Mouse (Mus musculus) liver, embryonic 13.5 days (tissue): ENCODE measurements around the gene Stard13. TPM values are rescaled to one million over a fixed set of nuclear protein-coding genes. Genes with fewer than 3 reads are reported as not detected.
A peak's percentile ranks its signal among the peaks of the same experiment; 100 is the strongest.

ENCODE experiments used
- ATAC-seq: fragments of 200-750 bp; cut with Nextera tagmentation; 2 replicates; pipeline ENCODE4 v1.8.0; 2017; ENCODE audit warnings: low read depth, mild to moderate bottlenecking, moderate number of reproducible peaks, moderate library complexity
- DNase-seq: peaks from one replicate; pipeline ENCODE4 v3.0.0; 2022
- H3K27ac ChIP-seq: fragments of 300-500 bp; sonication (generic); 2 replicates; pipeline ENCODE4 v1.5.1; 2015; ENCODE audit warnings: moderate library complexity, mild to moderate bottlenecking, inconsistent platforms
- H3K27me3 ChIP-seq: fragments of 300-500 bp; sonication (generic); 2 replicates; pipeline ENCODE4 v1.6.1; 2015; ENCODE audit warnings: mild to moderate bottlenecking, inconsistent platforms
- H3K36me3 ChIP-seq: fragments of 300-500 bp; sonication (generic); 2 replicates; pipeline ENCODE4 v1.6.1; 2015; ENCODE audit warnings: mild to moderate bottlenecking, inconsistent platforms
- H3K4me1 ChIP-seq: fragments of 300-500 bp; sonication (generic); replicated peaks from 2 replicates; pipeline ENCODE4 v1.6.1; 2015; ENCODE audit warnings: inconsistent platforms
- H3K4me2 ChIP-seq: fragments of 300-500 bp; sonication (generic); 2 replicates; pipeline ENCODE4 v1.6.1; 2015; ENCODE audit warnings: inconsistent platforms, mild to moderate bottlenecking, moderate library complexity
- H3K4me3 ChIP-seq: fragments of 300-500 bp; sonication (generic); replicated peaks from 2 replicates; pipeline ENCODE4 v1.5.1; 2015; ENCODE audit warnings: mild to moderate bottlenecking, inconsistent platforms
- H3K9ac ChIP-seq: fragments of 300-500 bp; sonication (generic); 2 replicates; pipeline ENCODE4 v1.6.1; 2015; ENCODE audit warnings: mild to moderate bottlenecking, inconsistent platforms
- H3K9me3 ChIP-seq: fragments of 300-500 bp; sonication (generic); replicated peaks from 2 replicates; pipeline ENCODE4 v1.6.1; 2016; ENCODE audit warnings: inconsistent platforms
- WGBS: fragments of 180-500 bp; shearing (Covaris S2); methylation state at CpG from one replicate; pipeline ENCODE4 v1.1.7; 2015; ENCODE audit not compliant: insufficient replicate concordance; 5-methylcytosine and 5-hydroxymethylcytosine counted together
- polyA plus RNA-seq: library from polyadenylated mRNA; unstranded; fragments of >200 nt; fragmentation: Nextera tagmentation; extraction: Ambion mirVana; gene quantifications from 2 replicates; pipeline ENCODE4 v1.2.1, GENCODE M21; 2015

Stard13 gene
- polyA plus RNA-seq, 1 experiment from 2014 or later = 1.2 TPM

- ATAC-seq (no peak), DNase-seq (no peak)
- Histone ChIP-seq H3K27ac (no peak overlapping the region), H3K27me3 (no peaks in the 10 kb centered on the region), H3K9ac (no peak overlapping the region), H3K9me3 (no peaks in the 10 kb centered on the region), H3K4me1 (peaks cover 16% of the 10 kb centered on the region), H3K36me3 (no peaks in the 10 kb centered on the region), H3K4me3 (no peak overlapping the region), H3K4me2 (no peak overlapping the region)
- WGBS = 70% methylated on average over 1 of the region's 1 CpGs
Observed at GRCm38 (mm10) chr5:151155247-151155646, 78.4 kb downstream of the Stard13 start.

- H3K9me3 ChIP-seq = no peaks in the 10 kb centered on the region
- no peak overlapping the region for H3K4me3 ChIP-seq
- H3K4me1 ChIP-seq = peaks cover 16% of the 10 kb centered on the region
- no peaks in the 10 kb centered on the region for H3K36me3 ChIP-seq
- peak; percentile 29; the same call in 1 of the 2 replicates for ATAC-seq
- H3K9ac ChIP-seq = no peak overlapping the region
- 36% methylated on average over 3 of the region's 3 CpGs for WGBS
- no peak for DNase-seq
- no peak overlapping the region for H3K27ac ChIP-seq
- H3K4me2 ChIP-seq = no peak overlapping the region
- H3K27me3 ChIP-seq = no peaks in the 10 kb centered on the region
Observed at GRCm38 (mm10) chr5:151154780-151155179, 78.9 kb downstream of the Stard13 start.

GRCm38 (mm10) chr5:151154030-151154429 lies 79.6 kb downstream of the Stard13 start:
- ATAC-seq = no peak
- no peak overlapping the region for H3K4me2 ChIP-seq
- 60% methylated on average over 4 of the region's 4 CpGs for WGBS
- no peak for DNase-seq
- no peaks in the 10 kb centered on the region for H3K27me3 ChIP-seq
- H3K36me3 ChIP-seq = no peaks in the 10 kb centered on the region
- no peaks in the 10 kb centered on the region for H3K9me3 ChIP-seq
- H3K4me1 ChIP-seq = peaks cover 16% of the 10 kb centered on the region
- no peak overlapping the region for H3K4me3 ChIP-seq
- no peak overlapping the region for H3K27ac ChIP-seq
- no peak overlapping the region for H3K9ac ChIP-seq

GRCm38 (mm10) chr5:151151549-151151948 lies 82.1 kb downstream of the Stard13 start:
- H3K9me3 ChIP-seq = no peaks in the 10 kb centered on the region
- H3K27me3 ChIP-seq = no peaks in the 10 kb centered on the region
- no peak overlapping the region for H3K27ac ChIP-seq
- no peak overlapping the region for H3K4me3 ChIP-seq
- DNase-seq = no peak
- no peak for ATAC-seq
- 69% methylated on average over 9 of the region's 9 CpGs for WGBS
- no peak overlapping the region for H3K4me2 ChIP-seq
- peaks cover 16% of the 10 kb centered on the region for H3K4me1 ChIP-seq
- no peak overlapping the region for H3K9ac ChIP-seq
- no peaks in the 10 kb centered on the region for H3K36me3 ChIP-seq

GRCm38 (mm10) chr5:151149509-151149908 lies 84.1 kb downstream of the Stard13 start:
- Histone ChIP-seq H3K9me3 (no peaks in the 10 kb centered on the region), H3K4me1 (peaks cover 5% of the 10 kb centered on the region), H3K27ac (no peak overlapping the region), H3K4me2 (no peak overlapping the region), H3K4me3 (no peak overlapping the region), H3K9ac (no peak overlapping the region), H3K36me3 (no peaks in the 10 kb centered on the region), H3K27me3 (no peaks in the 10 kb centered on the region)
- ATAC-seq (no peak), DNase-seq (no peak)
- 74% methylated on average over 8 of the region's 8 CpGs for WGBS

GRCm38 (mm10) chr5:151148079-151148478 lies 85.6 kb downstream of the Stard13 start:
- no peak overlapping the region for H3K4me3 ChIP-seq
- ATAC-seq = no peak
- WGBS = 71% methylated on average over 4 of the region's 4 CpGs
- no peak overlapping the region for H3K27ac ChIP-seq
- no peaks in the 10 kb centered on the region for H3K9me3 ChIP-seq
- H3K9ac ChIP-seq = no peak overlapping the region
- no peaks in the 10 kb centered on the region for H3K27me3 ChIP-seq
- peaks cover 5% of the 10 kb centered on the region for H3K4me1 ChIP-seq
- H3K4me2 ChIP-seq = no peak overlapping the region
- no peak for DNase-seq
- no peaks in the 10 kb centered on the region for H3K36me3 ChIP-seq

GRCm38 (mm10) chr5:151145807-151146206 lies 87.8 kb downstream of the Stard13 start:
- Histone ChIP-seq H3K4me3 (no peak overlapping the region), H3K4me2 (no peak overlapping the region), H3K27ac (no peak overlapping the region), H3K9me3 (no peaks in the 10 kb centered on the region), H3K27me3 (no peaks in the 10 kb centered on the region), H3K9ac (no peak overlapping the region), H3K4me1 (peaks cover 16% of the 10 kb centered on the region), H3K36me3 (no peaks in the 10 kb centered on the region)
- 57% methylated on average over 5 of the region's 5 CpGs for WGBS
- no peak for DNase-seq
- ATAC-seq = no peak

- WGBS = 64% methylated on average over 5 of the region's 5 CpGs
- Histone ChIP-seq H3K36me3 (no peaks in the 10 kb centered on the region), H3K4me2 (no peak overlapping the region), H3K9ac (no peak overlapping the region), H3K27ac (no peak overlapping the region), H3K4me1 (peaks cover 16% of the 10 kb centered on the region), H3K27me3 (no peaks in the 10 kb centered on the region), H3K4me3 (no peak overlapping the region), H3K9me3 (no peaks in the 10 kb centered on the region)
- no peak for DNase-seq
- no peak for ATAC-seq
Observed at GRCm38 (mm10) chr5:151143955-151144354, 89.7 kb downstream of the Stard13 start.

GRCm38 (mm10) chr5:151142671-151143601 lies 90.7 kb downstream of the Stard13 start:
- Histone ChIP-seq H3K9me3 (no peaks in the 10 kb centered on the region), H3K27me3 (no peaks in the 10 kb centered on the region), H3K9ac (no peak overlapping the region), H3K27ac (peak overlapping the region; percentile 37; the same call in 1 of the 2 replicates), H3K4me2 (no peak overlapping the region), H3K4me3 (no peak overlapping the region), H3K36me3 (no peaks in the 10 kb centered on the region), H3K4me1 (peaks cover 16% of the 10 kb centered on the region)
- 47% methylated on average over 11 of the region's 11 CpGs for WGBS
- no peak for DNase-seq
- ATAC-seq = no peak

GRCm38 (mm10) chr5:151142241-151142640 lies 91.4 kb downstream of the Stard13 start:
- Histone ChIP-seq H3K9ac (no peak overlapping the region), H3K9me3 (no peaks in the 10 kb centered on the region), H3K27me3 (no peaks in the 10 kb centered on the region), H3K4me2 (no peak overlapping the region), H3K27ac (no peak overlapping the region), H3K4me3 (no peak overlapping the region), H3K4me1 (peaks cover 16% of the 10 kb centered on the region), H3K36me3 (no peaks in the 10 kb centered on the region)
- no peak for DNase-seq
- 34% methylated on average over 5 of the region's 5 CpGs for WGBS
- ATAC-seq = no peak; the same call in 1 of the 2 replicates

- no peaks in the 10 kb centered on the region for H3K36me3 ChIP-seq
- no peak overlapping the region for H3K27ac ChIP-seq
- H3K4me1 ChIP-seq = peaks cover 26% of the 10 kb centered on the region
- 40% methylated on average over 5 of the region's 5 CpGs for WGBS
- H3K9ac ChIP-seq = no peak overlapping the region
- no peak for DNase-seq
- H3K9me3 ChIP-seq = no peaks in the 10 kb centered on the region
- H3K4me3 ChIP-seq = no peak overlapping the region
- H3K4me2 ChIP-seq = no peak overlapping the region
- ATAC-seq = no peak
- no peaks in the 10 kb centered on the region for H3K27me3 ChIP-seq
Observed at GRCm38 (mm10) chr5:151137901-151138300, 95.7 kb downstream of the Stard13 start.

GRCm38 (mm10) chr5:151137311-151137710 lies 96.3 kb downstream of the Stard13 start:
- no peak for ATAC-seq
- no peak for DNase-seq
- H3K36me3 ChIP-seq = no peaks in the 10 kb centered on the region
- H3K4me1 ChIP-seq = peaks cover 23% of the 10 kb centered on the region
- H3K9me3 ChIP-seq = no peaks in the 10 kb centered on the region
- no peak overlapping the region for H3K27ac ChIP-seq
- no peak overlapping the region for H3K4me2 ChIP-seq
- H3K27me3 ChIP-seq = no peaks in the 10 kb centered on the region
- H3K4me3 ChIP-seq = no peak overlapping the region
- no peak overlapping the region for H3K9ac ChIP-seq
- WGBS = 64% methylated on average over 4 of the region's 4 CpGs
